Mouse (Mus musculus): ENCODE data around the gene Nr3c2. TPM values are rescaled to one million over a fixed set of nuclear protein-coding genes. Genes with fewer than 3 reads are reported as not detected.

Gene Nr3c2
- polyA plus RNA-seq, 1 experiment from 2014 or later: 1.2 TPM

GRCm38 (mm10) chr8:77188298-77188697 lies 289.1 kb downstream of the Nr3c2 start:
- ATAC-seq: no peak
- no peak overlapping the region for H3K4me2 ChIP-seq
- H3K4me1 ChIP-seq: no peaks in the 10 kb centered on the region
- no peak overlapping the region for H3K9ac ChIP-seq
- no peaks in the 10 kb centered on the region for H3K27me3 ChIP-seq (replicated peaks)
- H3K27ac ChIP-seq: no peak overlapping the region
- H3K36me3 ChIP-seq: no peaks in the 10 kb centered on the region
- H3K9me3 ChIP-seq (replicated peaks): no peaks in the 10 kb centered on the region
- 55% methylated on average over 4 of the region's 4 CpGs for WGBS (ENCODE audit: insufficient replicate concordance)
- no peak overlapping the region for H3K4me3 ChIP-seq

- Histone ChIP-seq H3K36me3 (no peaks in the 10 kb centered on the region), H3K9ac (no peak overlapping the region), H3K4me2 (no peak overlapping the region), H3K4me1 (no peaks in the 10 kb centered on the region), H3K4me3 (no peak overlapping the region), H3K27me3 (replicated peaks) (no peaks in the 10 kb centered on the region), H3K9me3 (replicated peaks) (no peaks in the 10 kb centered on the region), H3K27ac (no peak overlapping the region)
- no peak for ATAC-seq
- 72% methylated on average over 9 of the region's 9 CpGs for WGBS (ENCODE audit: insufficient replicate concordance)
Measured at GRCm38 (mm10) chr8:77189318-77189717, 290.1 kb downstream of the Nr3c2 start.

- Histone ChIP-seq H3K9me3 (replicated peaks) (no peaks in the 10 kb centered on the region), H3K4me3 (no peak overlapping the region), H3K36me3 (no peaks in the 10 kb centered on the region), H3K4me1 (no peaks in the 10 kb centered on the region), H3K4me2 (no peak overlapping the region), H3K9ac (no peak overlapping the region), H3K27me3 (replicated peaks) (no peaks in the 10 kb centered on the region), H3K27ac (no peak overlapping the region)
- WGBS (ENCODE audit: insufficient replicate concordance): 74% methylated on average over 3 of the region's 3 CpGs
- no peak for ATAC-seq
Measured at GRCm38 (mm10) chr8:77190393-77190792, 291.2 kb downstream of the Nr3c2 start.

GRCm38 (mm10) chr8:77209297-77209696 lies 310.1 kb downstream of the Nr3c2 start:
- no peaks in the 10 kb centered on the region for H3K9me3 ChIP-seq (replicated peaks)
- no peaks in the 10 kb centered on the region for H3K4me1 ChIP-seq
- ATAC-seq: no peak
- no peaks in the 10 kb centered on the region for H3K36me3 ChIP-seq
- H3K4me3 ChIP-seq: no peak overlapping the region
- H3K9ac ChIP-seq: no peak overlapping the region
- no peaks in the 10 kb centered on the region for H3K27me3 ChIP-seq (replicated peaks)
- no peak overlapping the region for H3K4me2 ChIP-seq
- H3K27ac ChIP-seq: no peak overlapping the region
- WGBS (ENCODE audit: insufficient replicate concordance): 67% methylated on average over 3 of the region's 3 CpGs

GRCm38 (mm10) chr8:77213893-77214464 lies 314.7 kb downstream of the Nr3c2 start:
- H3K36me3 ChIP-seq: no peaks in the 10 kb centered on the region
- no peaks in the 10 kb centered on the region for H3K4me1 ChIP-seq
- no peak for ATAC-seq
- no peak overlapping the region for H3K9ac ChIP-seq
- H3K4me3 ChIP-seq: no peak overlapping the region
- 52% methylated on average over 3 of the region's 3 CpGs for WGBS (ENCODE audit: insufficient replicate concordance)
- no peak overlapping the region for H3K4me2 ChIP-seq
- no peak overlapping the region for H3K27ac ChIP-seq
- H3K27me3 ChIP-seq (replicated peaks): no peaks in the 10 kb centered on the region
- H3K9me3 ChIP-seq (replicated peaks): no peaks in the 10 kb centered on the region

- no peak overlapping the region for H3K4me2 ChIP-seq
- H3K27ac ChIP-seq: no peak overlapping the region
- H3K4me3 ChIP-seq: no peak overlapping the region
- H3K36me3 ChIP-seq: no peaks in the 10 kb centered on the region
- no peak overlapping the region for H3K9ac ChIP-seq
- H3K27me3 ChIP-seq (replicated peaks): no peaks in the 10 kb centered on the region
- WGBS (ENCODE audit: insufficient replicate concordance): 77% methylated on average over 8 of the region's 8 CpGs
- H3K9me3 ChIP-seq (replicated peaks): no peaks in the 10 kb centered on the region
- no peaks in the 10 kb centered on the region for H3K4me1 ChIP-seq
- no peak for ATAC-seq
Measured at GRCm38 (mm10) chr8:77214665-77215064, 315.4 kb downstream of the Nr3c2 start.

GRCm38 (mm10) chr8:77215191-77215590 lies 315.9 kb downstream of the Nr3c2 start:
- ATAC-seq: no peak
- H3K36me3 ChIP-seq: no peaks in the 10 kb centered on the region
- no peaks in the 10 kb centered on the region for H3K9me3 ChIP-seq (replicated peaks)
- H3K27me3 ChIP-seq (replicated peaks): no peaks in the 10 kb centered on the region
- no peak overlapping the region for H3K27ac ChIP-seq
- WGBS (ENCODE audit: insufficient replicate concordance): 78% methylated on average over 6 of the region's 6 CpGs
- no peaks in the 10 kb centered on the region for H3K4me1 ChIP-seq
- H3K9ac ChIP-seq: no peak overlapping the region
- no peak overlapping the region for H3K4me2 ChIP-seq
- no peak overlapping the region for H3K4me3 ChIP-seq

GRCm38 (mm10) chr8:77223123-77223522 lies 323.9 kb downstream of the Nr3c2 start:
- no peak for ATAC-seq
- Histone ChIP-seq H3K36me3 (no peaks in the 10 kb centered on the region), H3K9me3 (replicated peaks) (no peaks in the 10 kb centered on the region), H3K4me2 (no peak overlapping the region), H3K27ac (no peak overlapping the region), H3K9ac (no peak overlapping the region), H3K27me3 (replicated peaks) (no peaks in the 10 kb centered on the region), H3K4me3 (no peak overlapping the region), H3K4me1 (no peaks in the 10 kb centered on the region)
- WGBS (ENCODE audit: insufficient replicate concordance): 66% methylated on average over 4 of the region's 4 CpGs

- no peak for ATAC-seq
- Histone ChIP-seq H3K9ac (no peak overlapping the region), H3K4me1 (no peaks in the 10 kb centered on the region), H3K4me2 (no peak overlapping the region), H3K27me3 (replicated peaks) (no peaks in the 10 kb centered on the region), H3K27ac (no peak overlapping the region), H3K4me3 (no peak overlapping the region), H3K36me3 (no peaks in the 10 kb centered on the region), H3K9me3 (replicated peaks) (no peaks in the 10 kb centered on the region)
- 82% methylated on average over 5 of the region's 5 CpGs for WGBS (ENCODE audit: insufficient replicate concordance)
Measured at GRCm38 (mm10) chr8:77227742-77228141, 328.5 kb downstream of the Nr3c2 start.

GRCm38 (mm10) chr8:77228688-77229087 lies 329.4 kb downstream of the Nr3c2 start:
- Histone ChIP-seq H3K27me3 (replicated peaks) (no peaks in the 10 kb centered on the region), H3K4me1 (no peaks in the 10 kb centered on the region), H3K27ac (no peak overlapping the region), H3K4me3 (no peak overlapping the region), H3K9ac (no peak overlapping the region), H3K4me2 (no peak overlapping the region), H3K36me3 (no peaks in the 10 kb centered on the region), H3K9me3 (replicated peaks) (no peaks in the 10 kb centered on the region)
- ATAC-seq: no peak
- WGBS (ENCODE audit: insufficient replicate concordance): 65% methylated on average over 7 of the region's 7 CpGs

- Histone ChIP-seq H3K9ac (no peak overlapping the region), H3K4me1 (no peaks in the 10 kb centered on the region), H3K4me2 (no peak overlapping the region), H3K27me3 (replicated peaks) (no peaks in the 10 kb centered on the region), H3K9me3 (replicated peaks) (no peaks in the 10 kb centered on the region), H3K36me3 (no peaks in the 10 kb centered on the region), H3K4me3 (no peak overlapping the region), H3K27ac (no peak overlapping the region)
- ATAC-seq: no peak
- WGBS (ENCODE audit: insufficient replicate concordance): 54% methylated on average over 1 of the region's 1 CpGs
Measured at GRCm38 (mm10) chr8:77231211-77231610, 332.0 kb downstream of the Nr3c2 start.

GRCm38 (mm10) chr8:77231834-77232233 lies 332.6 kb downstream of the Nr3c2 start:
- H3K9me3 ChIP-seq (replicated peaks): no peaks in the 10 kb centered on the region
- 66% methylated on average over 6 of the region's 6 CpGs for WGBS (ENCODE audit: insufficient replicate concordance)
- H3K27ac ChIP-seq: no peak overlapping the region
- H3K27me3 ChIP-seq (replicated peaks): no peaks in the 10 kb centered on the region
- no peak overlapping the region for H3K4me2 ChIP-seq
- no peak for ATAC-seq
- H3K9ac ChIP-seq: no peak overlapping the region
- no peak overlapping the region for H3K4me3 ChIP-seq
- no peaks in the 10 kb centered on the region for H3K36me3 ChIP-seq
- H3K4me1 ChIP-seq: no peaks in the 10 kb centered on the region

GRCm38 (mm10) chr8:77232411-77232810 lies 333.2 kb downstream of the Nr3c2 start:
- 73% methylated on average over 3 of the region's 3 CpGs for WGBS (ENCODE audit: insufficient replicate concordance)
- Histone ChIP-seq H3K27me3 (replicated peaks) (no peaks in the 10 kb centered on the region), H3K36me3 (no peaks in the 10 kb centered on the region), H3K27ac (no peak overlapping the region), H3K4me2 (no peak overlapping the region), H3K4me3 (no peak overlapping the region), H3K9me3 (replicated peaks) (no peaks in the 10 kb centered on the region), H3K4me1 (no peaks in the 10 kb centered on the region), H3K9ac (no peak overlapping the region)
- no peak for ATAC-seq
